Mouse (Mus musculus): Measurements from ENCODE around the gene BC052040.

Gene BC052040

GRCm38 (mm10) chr2:115601280-115601679, 19.8 kb downstream of the BC052040 start:
- no peak for DNase-seq (ENCODE audit: low read depth, low spot score)

- no peak for DNase-seq (ENCODE audit: low read depth, low spot score)
These were observed 20.6 kb downstream of the BC052040 start for GRCm38 (mm10) chr2:115602116-115602515.

- no peak for DNase-seq (ENCODE audit: low read depth, low spot score)
These were observed 22.6 kb downstream of the BC052040 start for GRCm38 (mm10) chr2:115604132-115604531.

DNA sequence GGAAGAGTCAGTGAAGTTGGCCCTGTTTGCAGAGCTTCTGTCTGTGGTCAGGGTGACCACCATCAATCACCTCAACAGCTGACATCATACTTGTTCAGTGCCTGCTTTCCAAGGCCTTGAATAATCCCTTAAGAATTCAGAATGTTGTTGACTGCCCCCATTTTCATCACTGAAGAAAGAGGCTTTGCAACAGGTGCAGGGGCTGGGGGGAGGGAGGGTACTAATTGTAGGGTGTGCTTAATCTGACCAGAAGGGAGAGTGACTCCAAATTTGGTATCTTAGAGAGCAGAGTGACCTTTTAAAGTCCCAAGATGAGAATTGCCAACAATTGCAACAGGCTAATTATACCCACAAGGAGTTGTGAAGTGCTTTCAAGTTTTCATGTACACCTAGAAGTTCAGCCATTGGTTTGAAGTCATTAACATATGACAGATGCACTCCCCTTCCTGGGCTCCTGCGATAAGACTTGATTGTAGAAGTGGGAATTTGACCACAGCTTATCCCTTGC, 24.4 kb downstream of the BC052040 start:
- no peak for DNase-seq (ENCODE audit: low read depth, low spot score)

GRCm38 (mm10) chr2:115609020-115609419, 27.5 kb downstream of the BC052040 start:
- DNase-seq (ENCODE audit: low read depth, low spot score) = no peak

GRCm38 (mm10) chr2:115610092-115610491, 28.6 kb downstream of the BC052040 start:
- DNase-seq (ENCODE audit: low read depth, low spot score) = no peak

DNA sequence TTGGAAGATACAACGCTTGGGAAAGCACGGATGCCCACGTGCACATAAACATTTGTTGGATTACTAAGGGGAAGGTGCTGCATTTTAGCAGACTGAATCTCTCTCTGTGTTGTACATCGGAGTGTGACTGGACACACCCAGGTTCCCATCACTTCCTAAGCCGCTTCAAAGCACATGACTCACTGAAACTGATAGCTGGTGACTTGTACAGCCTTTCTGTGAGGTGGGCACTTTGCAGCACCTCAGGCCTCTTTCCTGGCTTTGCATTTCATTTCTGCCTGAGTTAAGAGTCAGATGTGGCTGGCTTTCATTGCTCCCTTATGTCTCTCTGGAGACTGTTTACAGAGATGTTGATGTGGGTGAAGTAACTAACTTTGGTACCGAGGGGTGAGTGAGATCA, 29.0 kb downstream of the BC052040 start:
- no peak for DNase-seq (ENCODE audit: low read depth, low spot score)

- no peak for DNase-seq (ENCODE audit: low read depth, low spot score)
These were observed 32.5 kb downstream of the BC052040 start for GRCm38 (mm10) chr2:115613830-115614520.

DNA sequence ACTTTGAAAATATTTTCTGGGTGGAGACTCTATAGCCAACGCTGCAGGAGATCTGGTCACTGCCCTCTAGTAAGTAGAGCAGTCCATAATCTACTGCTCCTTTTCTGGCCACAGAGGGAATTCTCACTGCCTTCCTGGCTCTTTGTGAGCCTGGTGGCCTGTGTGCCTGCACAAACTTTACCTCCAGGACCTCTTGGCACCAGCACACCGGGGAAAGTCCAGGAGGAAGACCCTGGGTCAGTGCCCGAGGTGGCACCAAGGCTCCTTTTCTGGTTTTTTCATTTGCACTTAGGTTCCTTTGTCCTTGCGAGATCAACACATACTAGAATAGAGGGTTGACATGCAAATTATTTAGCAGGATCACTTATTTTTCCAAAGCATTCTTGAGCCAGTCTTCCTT, 47.0 kb downstream of the BC052040 start:
- DNase-seq (ENCODE audit: low read depth, low spot score) = no peak

GRCm38 (mm10) chr2:115631031-115631434, 49.5 kb downstream of the BC052040 start:
- DNase-seq (ENCODE audit: low read depth, low spot score) = no peak

- DNase-seq (ENCODE audit: low read depth, low spot score) = no peak
These were observed 50.3 kb downstream of the BC052040 start for GRCm38 (mm10) chr2:115631826-115632225.

DNA sequence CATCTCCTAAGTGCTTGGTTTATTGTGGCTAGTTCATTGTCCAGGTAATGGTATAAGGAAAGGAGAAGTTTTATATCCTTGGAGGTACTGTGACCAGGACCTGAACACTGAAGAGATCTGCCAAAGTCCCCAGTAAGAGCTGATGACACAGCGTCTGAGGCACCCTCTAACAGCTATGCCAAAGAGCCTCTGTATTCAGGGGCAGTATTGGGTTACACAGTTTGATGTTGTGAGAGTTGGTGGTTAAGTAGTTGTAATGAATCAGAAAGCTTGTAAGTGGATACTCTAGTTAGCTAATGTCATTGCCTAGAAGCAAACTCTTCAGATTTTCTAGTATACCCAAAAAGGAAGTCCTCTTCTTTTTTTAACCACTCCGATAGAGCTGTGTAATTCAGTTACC, 68.7 kb downstream of the BC052040 start:
- DNase-seq (ENCODE audit: low read depth, low spot score) = no peak

- no peak for DNase-seq (ENCODE audit: low read depth, low spot score)
These were observed 78.2 kb downstream of the BC052040 start for GRCm38 (mm10) chr2:115659712-115660111.

GRCm38 (mm10) chr2:115660213-115661120, 79.0 kb downstream of the BC052040 start:
- no peak for DNase-seq (ENCODE audit: low read depth, low spot score)

DNA sequence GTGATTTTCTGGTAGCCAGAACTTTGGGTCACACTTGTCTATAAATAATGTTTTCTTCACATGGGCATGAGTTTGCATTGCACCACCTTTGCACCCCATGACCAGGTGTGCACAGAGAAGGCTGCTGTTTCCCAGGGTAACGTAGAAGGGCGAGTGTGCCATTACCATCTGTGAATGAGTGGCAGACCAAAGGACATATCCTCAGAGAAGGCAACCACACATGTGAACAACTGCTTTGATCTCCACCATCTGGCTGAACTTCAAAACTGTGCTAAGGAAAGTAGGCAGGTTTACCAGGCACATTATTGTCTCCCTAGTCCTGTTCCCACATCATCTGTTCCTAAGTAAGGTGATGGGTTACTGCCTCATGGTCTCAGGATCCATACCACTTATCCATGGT, 86.0 kb downstream of the BC052040 start:
- no peak for DNase-seq (ENCODE audit: low read depth, low spot score)

DNA sequence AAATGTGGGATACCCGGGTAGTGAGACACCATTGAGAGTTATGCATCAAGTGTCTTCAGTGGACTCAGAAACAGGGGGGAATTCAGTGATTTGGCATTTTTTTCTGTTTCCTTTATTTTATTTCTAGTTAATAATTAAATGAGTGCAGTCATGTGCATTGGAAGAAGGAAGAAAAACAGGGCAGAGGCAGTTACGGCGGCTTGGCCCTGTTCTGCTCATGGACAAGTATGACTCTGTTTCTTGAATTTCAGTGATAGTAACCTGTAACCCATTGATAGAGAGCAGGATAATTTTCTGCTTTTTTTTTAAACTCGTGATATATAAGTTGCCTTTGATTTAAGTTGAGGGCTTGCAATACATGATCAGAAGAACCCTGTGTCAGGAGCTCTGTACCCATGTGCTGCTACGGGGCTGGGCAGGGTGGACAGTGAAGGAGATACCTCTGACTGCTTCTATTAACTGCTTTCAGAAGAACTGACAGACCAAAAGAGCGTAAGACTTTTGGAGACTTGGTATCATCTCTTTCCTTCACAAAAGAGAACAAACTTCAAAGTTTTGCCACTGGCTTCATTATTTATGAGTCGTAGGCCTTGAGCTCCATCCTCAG, 91.6 kb downstream of the BC052040 start:
- no peak for DNase-seq (ENCODE audit: low read depth, low spot score)

GRCm38 (mm10) chr2:115678786-115679185, 97.3 kb downstream of the BC052040 start:
- no peak for DNase-seq (ENCODE audit: low read depth, low spot score)

DNA sequence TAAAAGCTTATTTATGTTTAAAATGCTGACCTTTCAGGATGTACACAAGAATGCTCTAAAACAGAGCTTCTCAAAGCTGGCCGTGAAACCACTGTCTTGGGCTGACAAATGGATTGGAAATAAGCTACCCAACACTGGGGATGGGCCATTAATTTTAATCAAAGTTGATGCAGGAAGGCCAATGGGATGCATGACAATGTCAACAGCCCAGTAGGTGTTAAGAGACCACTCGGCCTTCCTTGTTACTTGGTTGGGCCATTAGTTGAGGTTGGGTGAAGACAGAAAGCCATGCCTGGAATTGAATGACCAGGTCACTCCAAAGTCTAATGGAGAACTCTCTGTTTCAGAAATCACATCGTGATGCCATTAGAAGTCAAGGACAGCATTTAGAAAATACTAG, 103.7 kb downstream of the BC052040 start:
- no peak for DNase-seq (ENCODE audit: low read depth, low spot score)

GRCm38 (mm10) chr2:115687612-115688011, 106.1 kb downstream of the BC052040 start:
- no peak for DNase-seq (ENCODE audit: low read depth, low spot score)

DNA sequence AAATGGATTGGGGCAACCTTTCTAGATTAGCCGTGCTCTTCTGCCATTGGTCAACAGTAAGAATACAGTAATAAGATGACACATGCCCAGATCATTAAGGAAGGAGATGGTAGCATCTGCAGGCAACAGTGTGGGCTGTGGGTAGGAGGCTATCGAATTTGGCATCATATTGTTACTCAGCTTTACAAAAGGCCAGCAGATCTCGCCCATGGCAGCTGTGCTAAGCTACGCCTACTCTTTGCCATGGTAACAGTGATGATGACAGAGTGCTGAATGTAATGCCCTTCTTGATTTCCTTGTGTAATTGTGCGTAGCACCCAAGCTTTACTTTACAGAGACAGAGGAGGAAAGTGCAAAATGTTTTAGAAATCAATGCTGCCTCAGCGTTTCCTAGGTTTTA, 106.8 kb downstream of the BC052040 start:
- no peak for DNase-seq (ENCODE audit: low read depth, low spot score)

GRCm38 (mm10) chr2:115693841-115694240, 112.3 kb downstream of the BC052040 start:
- no peak for DNase-seq (ENCODE audit: low read depth, low spot score)

DNA sequence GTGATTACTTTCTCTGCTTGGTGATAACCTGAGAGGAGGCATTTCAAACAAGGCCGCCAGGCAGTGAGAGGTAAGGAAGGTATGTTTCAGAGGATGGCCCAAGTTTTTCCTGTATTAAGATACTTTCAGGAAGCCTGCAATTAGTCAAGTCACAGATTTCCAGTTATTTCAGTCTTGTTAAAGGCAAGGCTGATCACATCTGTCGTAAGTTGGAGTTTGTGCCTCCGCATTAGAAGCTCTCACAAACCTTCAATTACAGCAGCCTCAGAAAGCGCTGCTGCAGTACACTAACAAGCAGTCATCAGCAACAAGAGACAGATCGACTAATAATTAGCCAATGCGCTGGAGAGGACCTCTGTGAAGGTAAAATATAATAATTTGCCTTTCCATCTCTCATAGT, 112.9 kb downstream of the BC052040 start:
- DNase-seq (ENCODE audit: low read depth, low spot score) = no peak

All from CD4-positive helper T cell, adult 2 months (primary cell).